Mouse (Mus musculus): ENCODE measurements at regions not wholly inside any gene's neighbourhood (a gene's known extent, or its start where the extent isn't known, plus 50 kb on each side); places are given as distances from the start of the nearest gene placed in this dataset.

- Histone ChIP-seq H3K4me1 (ENCODE audit: control insufficient read depth, insufficient read depth, low read length) (no peaks in the 10 kb centered on the region), H3K36me3 (ENCODE audit: control insufficient read depth, insufficient read depth, low read length) (no peaks in the 10 kb centered on the region), H3K4me3 (ENCODE audit: insufficient read depth, low read depth, low read length) (no peak overlapping the region), H3K27ac (ENCODE audit: insufficient read depth, low read depth, low read length) (no peak overlapping the region), H3K27me3 (replicated peaks; ENCODE audit: control insufficient read depth, insufficient read depth, low read length) (no peaks in the 10 kb centered on the region)
- no peak for DNase-seq
- WGBS: 62% methylated on average over 10 of the region's 10 CpGs
- TF ChIP-seq POLR2A (IDR thresholded peaks at IDR 0.05; ENCODE audit: low read depth, low read length) (no peak), CTCF (conservative IDR thresholded peaks at IDR 0.05; ENCODE audit: insufficient read depth, insufficient read length, low read depth, low read length) (no peak)
Measured at GRCm38 (mm10) chr1:33395733-33396132, 273.9 kb downstream of the Prim2 start.

DNA sequence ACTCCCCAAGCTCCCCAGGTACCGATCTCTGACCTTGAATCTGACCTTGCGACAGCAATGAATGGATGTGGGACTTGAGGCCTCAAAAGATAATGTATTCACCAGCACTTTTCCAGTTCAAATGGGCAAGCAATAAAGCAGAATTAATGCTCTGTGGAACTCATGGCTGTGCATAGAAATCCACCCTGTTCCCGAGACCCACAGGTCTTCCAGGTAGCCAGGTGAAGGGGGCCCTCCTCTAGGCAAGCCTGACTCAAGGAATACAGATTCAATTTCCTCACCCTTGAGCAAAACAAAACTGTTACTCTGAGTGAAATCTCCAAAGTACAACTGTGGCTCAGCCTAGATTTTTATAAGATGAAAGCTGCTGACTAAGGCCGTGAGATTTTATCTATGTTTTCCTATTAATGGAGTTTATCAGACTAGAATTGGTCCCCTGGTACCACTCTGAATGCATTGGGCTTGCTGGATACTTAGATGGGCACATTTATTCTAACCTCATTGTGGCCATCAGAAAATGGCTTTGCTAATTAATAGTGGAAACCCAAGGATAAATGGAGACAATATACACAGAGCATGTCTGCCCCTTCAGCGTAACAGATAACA, 274.5 kb downstream of the Prim2 start:
- TF ChIP-seq CTCF (conservative IDR thresholded peaks at IDR 0.05; ENCODE audit: insufficient read depth, insufficient read length, low read depth, low read length) (no peak), POLR2A (IDR thresholded peaks at IDR 0.05; ENCODE audit: low read depth, low read length) (no peak)
- no peaks in the 10 kb centered on the region for H3K27me3 ChIP-seq (replicated peaks; ENCODE audit: control insufficient read depth, insufficient read depth, low read length)
- DNase-seq: peak; percentile 38
- WGBS: 61% methylated on average over 5 of the region's 5 CpGs
- no peak overlapping the region for H3K27ac ChIP-seq (ENCODE audit: insufficient read depth, low read depth, low read length)
- H3K4me1 ChIP-seq (ENCODE audit: control insufficient read depth, insufficient read depth, low read length): no peaks in the 10 kb centered on the region
- no peak overlapping the region for H3K4me3 ChIP-seq (ENCODE audit: insufficient read depth, low read depth, low read length)
- H3K36me3 ChIP-seq (ENCODE audit: control insufficient read depth, insufficient read depth, low read length): no peaks in the 10 kb centered on the region

DNA sequence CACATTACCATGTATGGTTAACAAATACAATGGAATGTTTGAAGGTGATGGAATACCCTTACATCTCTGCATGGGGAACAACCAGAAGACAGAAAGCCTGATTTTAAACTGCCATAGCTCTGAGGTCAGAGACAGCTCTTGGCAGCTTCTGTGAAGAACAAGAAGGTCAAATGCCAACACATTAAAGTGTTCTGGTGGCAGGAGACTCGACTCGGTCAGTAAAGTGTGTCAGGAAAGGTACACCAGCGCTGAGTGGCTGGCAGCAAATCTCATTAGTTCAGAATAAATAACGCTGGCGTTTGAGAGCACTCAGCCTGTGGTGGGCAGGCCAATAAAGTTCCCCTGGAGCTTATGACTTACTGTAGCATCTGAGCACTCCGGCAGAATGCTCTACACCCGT, 298.8 kb downstream of the Prim2 start:
- WGBS: 33% methylated on average over 7 of the region's 7 CpGs
- Histone ChIP-seq H3K4me1 (ENCODE audit: control insufficient read depth, insufficient read depth, low read length) (no peaks in the 10 kb centered on the region), H3K27me3 (replicated peaks; ENCODE audit: control insufficient read depth, insufficient read depth, low read length) (no peaks in the 10 kb centered on the region), H3K27ac (ENCODE audit: insufficient read depth, low read depth, low read length) (no peak overlapping the region), H3K36me3 (ENCODE audit: control insufficient read depth, insufficient read depth, low read length) (no peaks in the 10 kb centered on the region), H3K4me3 (ENCODE audit: insufficient read depth, low read depth, low read length) (no peak overlapping the region)
- TF ChIP-seq CTCF (conservative IDR thresholded peaks at IDR 0.05; ENCODE audit: insufficient read depth, insufficient read length, low read depth, low read length) (no peak), POLR2A (IDR thresholded peaks at IDR 0.05; ENCODE audit: low read depth, low read length) (no peak)
- no peak for DNase-seq

GRCm38 (mm10) chr1:33362688-33363426, 306.7 kb downstream of the Prim2 start:
- Histone ChIP-seq H3K36me3 (ENCODE audit: control insufficient read depth, insufficient read depth, low read length) (no peaks in the 10 kb centered on the region), H3K27me3 (replicated peaks; ENCODE audit: control insufficient read depth, insufficient read depth, low read length) (no peaks in the 10 kb centered on the region; the same call in 1 of the 2 replicates), H3K27ac (ENCODE audit: insufficient read depth, low read depth, low read length) (no peak overlapping the region), H3K4me3 (ENCODE audit: insufficient read depth, low read depth, low read length) (no peak overlapping the region), H3K4me1 (ENCODE audit: control insufficient read depth, insufficient read depth, low read length) (no peaks in the 10 kb centered on the region)
- WGBS: 56% methylated on average over 13 of the region's 13 CpGs
- DNase-seq: no peak
- no peak for TF ChIP-seq POLR2A (IDR thresholded peaks at IDR 0.05; ENCODE audit: low read depth, low read length)
- no peak for TF ChIP-seq CTCF (conservative IDR thresholded peaks at IDR 0.05; ENCODE audit: insufficient read depth, insufficient read length, low read depth, low read length)

- 75% methylated on average over 3 of the region's 3 CpGs for WGBS
- Histone ChIP-seq H3K4me3 (ENCODE audit: insufficient read depth, low read depth, low read length) (no peak overlapping the region), H3K27me3 (replicated peaks; ENCODE audit: control insufficient read depth, insufficient read depth, low read length) (no peaks in the 10 kb centered on the region), H3K36me3 (ENCODE audit: control insufficient read depth, insufficient read depth, low read length) (no peaks in the 10 kb centered on the region), H3K4me1 (ENCODE audit: control insufficient read depth, insufficient read depth, low read length) (no peaks in the 10 kb centered on the region), H3K27ac (ENCODE audit: insufficient read depth, low read depth, low read length) (no peak overlapping the region)
- no peak for TF ChIP-seq POLR2A (IDR thresholded peaks at IDR 0.05; ENCODE audit: low read depth, low read length)
- TF ChIP-seq CTCF (conservative IDR thresholded peaks at IDR 0.05; ENCODE audit: insufficient read depth, insufficient read length, low read depth, low read length): no peak
- DNase-seq: peak; percentile 25
Measured at GRCm38 (mm10) chr1:33334061-33334460, 335.5 kb downstream of the Prim2 start.

All from kidney, adult 2 months (tissue).